Mouse (Mus musculus) MEL (cell line): Measurements from ENCODE around the gene Dnah3. TPM values are rescaled to one million over a fixed set of nuclear protein-coding genes. Genes with fewer than 3 reads are reported as not detected.

Source experiments
- DNase-seq: peaks from one replicate; pipeline ENCODE4 v3.0.0; 2011; ENCODE audit warnings: low read depth, low spot score
- H3K27ac ChIP-seq: 2 replicates; pipeline ENCODE4 v1.5.1; 2012; ENCODE audit warnings: low read depth, mild to moderate bottlenecking, control low read depth, low read length, moderate library complexity; ENCODE audit not compliant: control insufficient read depth
- H3K27me3 ChIP-seq, 2 experiments: fragments of 150-350 bp in 1 of 2; sonication (generic) in 1 of 2; 2 replicates each; pipeline ENCODE4 v1.6.1; 2012; ENCODE audit warnings: low read length in 2 of 2, mild to moderate bottlenecking in 2 of 2, improper control_type of control experiment in 1 of 2, moderate library complexity in 1 of 2; ENCODE audit not compliant: insufficient read depth in 2 of 2, control insufficient read depth in 1 of 2
- H3K36me3 ChIP-seq, 2 experiments: 2 replicates each; pipeline ENCODE4 v1.6.1; 2012 to 2014; ENCODE audit warnings: low read length in 2 of 2, improper control_type of control experiment in 1 of 2, inconsistent platforms in 1 of 2, mild to moderate bottlenecking in 1 of 2; ENCODE audit not compliant: insufficient read depth in 2 of 2, control insufficient read depth in 1 of 2
- H3K4me1 ChIP-seq, 2 experiments: fragments of 150-350 bp in 1 of 2; sonication (generic) in 1 of 2; 2 replicates each; pipeline ENCODE4 v1.6.1; 2012; ENCODE audit warnings: low read length in 2 of 2, improper control_type of control experiment in 1 of 2, mild to moderate bottlenecking in 1 of 2; ENCODE audit not compliant: insufficient read depth in 2 of 2, control insufficient read depth in 1 of 2
- H3K4me3 ChIP-seq, 2 experiments: fragments of 150-350 bp in 1 of 2; sonication (generic) in 1 of 2; 2 replicates each; pipeline ENCODE4 v1.5.1; 2012; ENCODE audit warnings: low read depth in 2 of 2, low read length in 2 of 2, mild to moderate bottlenecking in 2 of 2, moderate library complexity in 2 of 2, control low read depth in 1 of 2, improper control_type of control experiment in 1 of 2; ENCODE audit not compliant: control insufficient read depth in 1 of 2, insufficient read depth in 1 of 2
- H3K79me2 ChIP-seq: 2 replicates; pipeline ENCODE4 v1.6.1; 2012; ENCODE audit warnings: mild to moderate bottlenecking, low read length, moderate library complexity; ENCODE audit not compliant: control insufficient read depth, poor library complexity, insufficient read depth
- H3K9ac ChIP-seq: 2 replicates; pipeline ENCODE4 v1.6.1; 2012; ENCODE audit warnings: low read depth, mild to moderate bottlenecking, control low read depth, low read length, moderate library complexity; ENCODE audit not compliant: control insufficient read depth, poor library complexity, severe bottlenecking
- H3K9me3 ChIP-seq: fragments of 150-350 bp; sonication (generic); replicated peaks from 2 replicates; pipeline ENCODE4 v1.6.1; 2012; ENCODE audit warnings: mild to moderate bottlenecking, low read length, improper control_type of control experiment, moderate library complexity; ENCODE audit not compliant: insufficient read depth
- CHD1 ChIP-seq: IDR thresholded peaks from 2 replicates; pipeline ENCODE4 v1.6.1; 2012; ENCODE audit warnings: low read depth, mild to moderate bottlenecking, inconsistent platforms, low read length, improper control_type of control experiment
- CHD2 ChIP-seq: IDR thresholded peaks from 2 replicates; pipeline ENCODE4 v1.6.1; 2011; ENCODE audit warnings: low read length, improper control_type of control experiment
- CTCF ChIP-seq, 3 experiments: IDR thresholded peaks in 2 of 3; conservative IDR thresholded peaks in 1 of 3; 2 replicates each; pipeline ENCODE4 v1.5.1; 2011 to 2012; ENCODE audit warnings: low read length in 3 of 3, low read depth in 2 of 3, mild to moderate bottlenecking in 2 of 3, improper control_type of control experiment in 1 of 3, inconsistent platforms in 1 of 3, mixed read lengths in 1 of 3, moderate library complexity in 1 of 3; ENCODE audit not compliant: control insufficient read depth in 1 of 3, insufficient read depth in 1 of 3, poor library complexity in 1 of 3, severe bottlenecking in 1 of 3
- E2F4 ChIP-seq: IDR thresholded peaks from 2 replicates; pipeline ENCODE4 v1.6.1; 2011; ENCODE audit warnings: low read depth, low read length, improper control_type of control experiment, borderline replicate concordance
- GABPA ChIP-seq: IDR thresholded peaks from 2 replicates; pipeline ENCODE4 v1.6.1; 2012; ENCODE audit warnings: low read depth, mild to moderate bottlenecking, inconsistent platforms, low read length, improper control_type of control experiment, moderate library complexity
- JUND ChIP-seq: IDR thresholded peaks from 2 replicates; pipeline ENCODE4 v1.6.1; 2011; ENCODE audit warnings: low read depth, mild to moderate bottlenecking, improper control_type of control experiment, low read length
- KAT2A ChIP-seq: conservative IDR thresholded peaks from 2 replicates; pipeline ENCODE4 v1.6.1; 2012; ENCODE audit warnings: low read depth, low read length, improper control_type of control experiment, inconsistent platforms
- MAFK ChIP-seq: IDR thresholded peaks from 2 replicates; pipeline ENCODE4 v1.6.1; 2011; ENCODE audit warnings: low read depth, mild to moderate bottlenecking, low read length, improper control_type of control experiment, borderline replicate concordance
- MAX ChIP-seq: IDR thresholded peaks from 2 replicates; pipeline ENCODE4 v1.6.1; 2011; ENCODE audit warnings: low read length, improper control_type of control experiment
- MAZ ChIP-seq: IDR thresholded peaks from 2 replicates; pipeline ENCODE4 v1.6.1; 2012; ENCODE audit warnings: low read depth, mild to moderate bottlenecking, inconsistent platforms, low read length, improper control_type of control experiment
- MEF2A ChIP-seq: IDR thresholded peaks from 2 replicates; pipeline ENCODE4 v1.6.1; 2014; ENCODE audit warnings: low read depth, mild to moderate bottlenecking, inconsistent platforms, low read length, improper control_type of control experiment; ENCODE audit not compliant: poor library complexity, insufficient replicate concordance, severe bottlenecking; ENCODE audit errors: extremely low read depth
- MYB ChIP-seq: IDR thresholded peaks from 2 replicates; pipeline ENCODE4 v1.6.1; 2011; ENCODE audit warnings: mild to moderate bottlenecking, low read depth, low read length, improper control_type of control experiment
- NELFE ChIP-seq: IDR thresholded peaks from 2 replicates; pipeline ENCODE4 v1.6.1; 2011; ENCODE audit warnings: low read depth, low read length, improper control_type of control experiment
- POLR2A ChIP-seq, 2 experiments: IDR thresholded peaks; 2 replicates each; pipeline ENCODE4 v1.6.1; 2011 to 2012; ENCODE audit warnings: low read length in 2 of 2, mild to moderate bottlenecking in 2 of 2, control low read depth in 1 of 2, improper control_type of control experiment in 1 of 2, low read depth in 1 of 2, moderate library complexity in 1 of 2; ENCODE audit not compliant: control insufficient read depth in 1 of 2, insufficient read depth in 1 of 2, poor library complexity in 1 of 2
- RAD21 ChIP-seq: IDR thresholded peaks from 2 replicates; pipeline ENCODE4 v1.6.1; 2011; ENCODE audit warnings: mild to moderate bottlenecking, low read depth, low read length, improper control_type of control experiment
- RCOR1 ChIP-seq: IDR thresholded peaks from 2 replicates; pipeline ENCODE4 v1.6.1; 2012; ENCODE audit warnings: low read depth, mild to moderate bottlenecking, inconsistent platforms, low read length, improper control_type of control experiment
- SMC3 ChIP-seq: IDR thresholded peaks from 2 replicates; pipeline ENCODE4 v1.6.1; 2011; ENCODE audit warnings: low read depth, low read length, improper control_type of control experiment
- TAL1 ChIP-seq: IDR thresholded peaks from 2 replicates; pipeline ENCODE4 v1.6.1; 2012; ENCODE audit warnings: mild to moderate bottlenecking, inconsistent platforms, low read length, moderate library complexity, mixed read lengths
- TCF12 ChIP-seq: IDR thresholded peaks from 2 replicates; pipeline ENCODE4 v1.6.1; 2014; ENCODE audit warnings: low read depth, mild to moderate bottlenecking, inconsistent platforms, low read length, improper control_type of control experiment, moderate library complexity
- UBTF ChIP-seq: IDR thresholded peaks from 2 replicates; pipeline ENCODE4 v1.6.1; 2012; ENCODE audit warnings: low read depth, mild to moderate bottlenecking, inconsistent platforms, low read length, improper control_type of control experiment, moderate library complexity, borderline replicate concordance; ENCODE audit not compliant: insufficient read depth
- USF2 ChIP-seq, 2 experiments: IDR thresholded peaks; 2 replicates each; pipeline ENCODE4 v1.6.1; 2011 to 2012; ENCODE audit warnings: improper control_type of control experiment in 2 of 2, low read length in 2 of 2, borderline replicate concordance in 1 of 2, inconsistent platforms in 1 of 2, low read depth in 1 of 2, mild to moderate bottlenecking in 1 of 2; ENCODE audit not compliant: insufficient read depth in 1 of 2
- ZC3H11A ChIP-seq: IDR thresholded peaks from 2 replicates; pipeline ENCODE4 v1.6.1; 2012; ENCODE audit warnings: low read depth, mild to moderate bottlenecking, inconsistent platforms, low read length, improper control_type of control experiment
- ZMIZ1 ChIP-seq: IDR thresholded peaks from 2 replicates; pipeline ENCODE4 v1.6.1; 2012; ENCODE audit warnings: low read depth, mild to moderate bottlenecking, inconsistent platforms, low read length, improper control_type of control experiment, moderate library complexity
- polyA plus RNA-seq, 2 experiments: library from polyadenylated mRNA; stranded (reverse) in 1 of 2; unstranded in 1 of 2; fragments of >175 nt in 1 of 2; fragments of >200 nt in 1 of 2; gene quantifications; 2 replicates each; pipeline versions ENCODE4 v1.2.1 to v1.2.4; 2012; ENCODE audit warnings: low replicate concordance in 2 of 2, low read depth in 1 of 2; ENCODE audit not compliant: insufficient read length in 2 of 2, insufficient read depth in 1 of 2, missing spikeins in 1 of 2
- total RNA-seq: library from RNA; depleted of rRNA; stranded (reverse); fragments of 300-350 nt; gene quantifications from 2 replicates; pipeline ENCODE4 v1.2.3, GENCODE M21; 2012

The Dnah3 gene
- total and polyA plus RNA-seq, 3 experiments, result not detected

GRCm38 (mm10) chr7:120102164-120102972 is 7.3 kb upstream of the Dnah3 start, which contains the start of gene Tmem159:
Gene Tmem159 (plus strand): TSS chr7:120102353.
- no peak within 1 kb of the TSS for H3K9ac ChIP-seq
- DNase-seq, result no peak

GRCm38 (mm10) chr7:120098403-120098802 is 3.3 kb upstream of the Dnah3 start:
- no peaks in the 10 kb centered on the region for H3K79me2 ChIP-seq
- no peaks in the 10 kb centered on the region for H3K4me1 ChIP-seq
- peak; percentile 55 for DNase-seq
- no peak overlapping the region for H3K27ac ChIP-seq
- no peak overlapping the region for H3K9ac ChIP-seq
- H3K4me3 ChIP-seq, result no peak overlapping the region
- H3K9me3 ChIP-seq, result no peaks in the 10 kb centered on the region
- no peaks in the 10 kb centered on the region for H3K27me3 ChIP-seq
- TF ChIP-seq KAT2A, result no peak
- peak; percentile 64 for TF ChIP-seq SMC3
- TF ChIP-seq ZC3H11A, result peak; percentile 50
- TF ChIP-seq MYB, result no peak
- TF ChIP-seq RAD21, result peak; percentile 64
- peak; percentile 59 to 85 (median 74) for TF ChIP-seq CTCF (IDR thresholded peaks at IDR 0.05 in 2 of 3, conservative IDR thresholded peaks at IDR 0.05 in 1 of 3; ENCODE audit: control insufficient read depth in 1 of 3, insufficient read depth in 1 of 3, low read depth in 2 of 3, low read length in 3 of 3, poor library complexity in 1 of 3, severe bottlenecking in 1 of 3)
- TF ChIP-seq, all 39 proteins: peak for 4
- no peaks in the 10 kb centered on the region for H3K36me3 ChIP-seq

More at GRCm38 (mm10) chr7:120102164-120102972, 7.3 kb upstream of the Dnah3 start, which contains the start of gene Tmem159:
- H3K27me3 ChIP-seq, result no peaks in the 10 kb centered on the region
- no peak within 1 kb of the TSS for H3K4me3 ChIP-seq
- no peak within 1 kb of the TSS for H3K27ac ChIP-seq
- no peaks in the 10 kb centered on the region for H3K4me1 ChIP-seq
- H3K9me3 ChIP-seq, result no peaks in the 10 kb centered on the region
- no peaks in the 10 kb centered on the region for H3K36me3 ChIP-seq
- TF ChIP-seq E2F4 (no peak), UBTF (no peak), RCOR1 (no peak), MEF2A (no peak)
- H3K79me2 ChIP-seq, result no peaks in the 10 kb centered on the region

DNA sequence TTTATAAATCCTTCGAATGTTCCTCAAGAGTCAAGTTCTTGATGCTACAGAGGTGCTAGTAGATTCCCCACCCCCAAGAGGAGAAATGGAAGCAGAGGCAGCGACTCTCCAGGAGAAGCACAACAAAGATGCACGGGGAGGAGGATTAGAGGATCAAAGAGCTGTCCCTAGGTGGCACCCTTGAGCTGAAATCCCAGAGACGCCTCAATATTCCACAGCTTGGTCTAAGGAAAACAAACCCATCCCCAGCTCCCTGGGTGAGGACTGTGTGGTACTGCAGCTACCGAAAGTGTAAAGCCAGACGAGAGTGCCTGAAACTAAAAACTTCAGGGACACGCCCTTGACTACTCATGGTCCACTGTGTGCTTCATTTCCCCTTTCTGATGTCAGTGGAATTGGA is 2.8 kb upstream of the Dnah3 start:
- Histone ChIP-seq H3K79me2 (no peaks in the 10 kb centered on the region), H3K27ac (no peak overlapping the region), H3K4me3 (no peak overlapping the region), H3K27me3 (no peaks in the 10 kb centered on the region), H3K9me3 (no peaks in the 10 kb centered on the region), H3K36me3 (no peaks in the 10 kb centered on the region), H3K9ac (no peak overlapping the region), H3K4me1 (no peaks in the 10 kb centered on the region)
- peak; percentile 21 for DNase-seq
- no peak for TF ChIP-seq TAL1
- TF ChIP-seq SMC3, result peak; percentile 37
- no peak for TF ChIP-seq NELFE
- no peak for TF ChIP-seq MYB
- no peak for TF ChIP-seq RCOR1
- TF ChIP-seq CHD2, result no peak
- TF ChIP-seq USF2 (IDR thresholded peaks at IDR 0.05; ENCODE audit: borderline replicate concordance in 1 of 2, insufficient read depth in 1 of 2, low read depth in 1 of 2, low read length in 2 of 2), result no peak
- TF ChIP-seq MAX, result no peak
- no peak for TF ChIP-seq MAFK
- peak; percentile 45 to 47 (median 47); a peak in 5 of 6 replicates for TF ChIP-seq CTCF (IDR thresholded peaks at IDR 0.05 in 2 of 3, conservative IDR thresholded peaks at IDR 0.05 in 1 of 3; ENCODE audit: control insufficient read depth in 1 of 3, insufficient read depth in 1 of 3, low read depth in 2 of 3, low read length in 3 of 3, poor library complexity in 1 of 3, severe bottlenecking in 1 of 3)
- peak; percentile 14 for TF ChIP-seq RAD21
- TF ChIP-seq TCF12, result no peak
- TF ChIP-seq CHD1, result no peak
- no peak for TF ChIP-seq GABPA
- no peak for TF ChIP-seq JUND
- TF ChIP-seq ZMIZ1, result no peak
- TF ChIP-seq E2F4, result no peak
- TF ChIP-seq MAZ, result no peak
- TF ChIP-seq POLR2A (IDR thresholded peaks at IDR 0.05; ENCODE audit: control insufficient read depth in 1 of 2, insufficient read depth in 1 of 2, low read depth in 1 of 2, low read length in 2 of 2, poor library complexity in 1 of 2), result no peak
